Comparison of ENCODE assay signal across 20 mouse cellular contexts in the genomic region with DNA sequence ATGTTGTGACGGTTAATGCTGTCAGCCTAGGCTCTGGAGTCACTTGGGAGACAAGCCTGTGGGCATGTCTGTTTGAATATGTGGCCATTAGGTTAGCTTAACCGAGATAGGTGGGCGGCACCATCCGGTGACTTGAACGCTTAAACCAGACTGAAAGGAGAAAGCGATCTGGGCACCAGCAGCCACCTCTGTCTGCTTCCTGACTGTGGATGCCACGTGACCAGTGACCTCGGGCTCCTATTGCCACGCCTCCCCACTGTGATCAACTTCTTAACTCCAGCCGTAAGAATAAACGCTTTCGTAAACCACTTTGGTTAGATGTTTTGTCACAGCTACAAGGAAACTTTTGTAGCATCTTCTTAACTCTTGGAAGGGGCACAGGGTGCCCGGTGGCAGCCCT.
DNase-seq lines count a peak whose midpoint lies in the region; ATAC-seq and TF ChIP-seq lines count a peak whose summit lies in the region.
"Had no signal": no experiment of that assay in that cellular context is flagged by ENCODE, and none has a peak within 500 bp of the region (broad histone marks: within the 10 kb centered on the region; RNA-seq: fewer than 3 reads in every experiment).

No protein-coding gene starts in this region.

- TF ChIP-seq POLR2A in heart, adult 2 months (IDR thresholded peaks at IDR 0.05; ENCODE audit: insufficient read depth, low read depth, low read length) = no peak
- no peak for TF ChIP-seq POLR2A in lung, adult 2 months (IDR thresholded peaks at IDR 0.05; ENCODE audit: borderline replicate concordance, extremely low read depth, low read depth, low read length)

- no peaks in the 10 kb centered on the region for H3K79me2 ChIP-seq in heart, adult 2 months (replicated peaks; ENCODE audit: control insufficient read depth, insufficient read depth, low read length)
- H3K79me2 ChIP-seq in C2C12 (ENCODE audit: control insufficient read depth, insufficient read depth) = no peaks in the 10 kb centered on the region

- no peak overlapping the region for H3K9ac ChIP-seq in heart, adult 2 months (ENCODE audit: low read depth, low read length)
- H3K9ac ChIP-seq: embryonic facial prominence, embryonic 15.5 days; heart, embryonic 15.5 days; hindbrain, embryonic 13.5 days had no signal

- H3K27me3 ChIP-seq in heart, embryonic 10.5 days (ENCODE audit: insufficient read depth, poor library complexity, severe bottlenecking) = peaks cover 39% of the 10 kb centered on the region; the same call in 1 of the 2 replicates
- no peaks in the 10 kb centered on the region for H3K27me3 ChIP-seq in heart, adult 2 months (ENCODE audit: control insufficient read depth, insufficient read depth, low read length)
- no peaks in the 10 kb centered on the region for H3K27me3 ChIP-seq in C2C12 (ENCODE audit: control insufficient read depth, insufficient read depth, insufficient read length)
- H3K27me3 ChIP-seq: embryonic facial prominence, embryonic 15.5 days had no signal

- no peak for TF ChIP-seq EP300 in heart, adult 2 months (IDR thresholded peaks at IDR 0.05; ENCODE audit: insufficient read depth, low read depth, low read length)

- ATAC-seq in activated CD4-positive, CD25-positive, alpha-beta regulatory T cell, adult 4 months = peak; percentile 54
- ATAC-seq in inflammation-experienced regulatory T-cells, adult 6 months = peak; percentile 68
- ATAC-seq: forebrain, embryonic 14.5 days; hindbrain, postnatal 0 days; intestine, embryonic 16.5 days had no signal

- H3K4me1 ChIP-seq in heart, embryonic 10.5 days = peaks cover 35% of the 10 kb centered on the region
- H3K4me1 ChIP-seq in heart, adult 2 months (ENCODE audit: control insufficient read depth, insufficient read depth, low read length) = 0 out of 2 replicates have a peak, but pooled peaks cover 2% of the 10 kb centered on the region
- H3K4me1 ChIP-seq in lung, adult 2 months (ENCODE audit: control insufficient read depth, insufficient read depth, low read length) = no peaks in the 10 kb centered on the region
- H3K4me1 ChIP-seq: heart, embryonic 15.5 days; hindbrain, embryonic 13.5 days had no signal

- H3K4me3 ChIP-seq in heart, embryonic 10.5 days = no peak overlapping the region
- H3K4me3 ChIP-seq in heart, adult 2 months = no peak overlapping the region
- H3K4me3 ChIP-seq in C2C12 (ENCODE audit: insufficient read depth, poor library complexity, severe bottlenecking) = no peak overlapping the region
- H3K4me3 ChIP-seq in lung, adult 2 months (replicated peaks; ENCODE audit: extremely low read depth, low read depth, low read length) = no peak overlapping the region
- H3K4me3 ChIP-seq: embryonic facial prominence, embryonic 15.5 days; erythroblast, embryonic 14.5 days; forebrain, embryonic 10.5 days; heart, embryonic 15.5 days; hindbrain, embryonic 13.5 days had no signal

- H3K36me3 ChIP-seq in heart, embryonic 10.5 days = no peaks in the 10 kb centered on the region
- no peaks in the 10 kb centered on the region for H3K36me3 ChIP-seq in heart, adult 2 months (ENCODE audit: control insufficient read depth, insufficient read depth, low read length)
- no peaks in the 10 kb centered on the region for H3K36me3 ChIP-seq in C2C12 (ENCODE audit: control insufficient read depth, insufficient read depth)
- H3K36me3 ChIP-seq: embryonic facial prominence, embryonic 15.5 days; forebrain, embryonic 10.5 days; G1E; heart, embryonic 15.5 days; hindbrain, embryonic 13.5 days had no signal

- peak overlapping the region; percentile 38; the same call in 1 of the 2 replicates for H3K27ac ChIP-seq in heart, embryonic 10.5 days
- H3K27ac ChIP-seq in heart, adult 2 months = no peak overlapping the region
- H3K27ac ChIP-seq: embryonic facial prominence, embryonic 15.5 days; forebrain, embryonic 10.5 days; heart, embryonic 15.5 days; hindbrain, embryonic 13.5 days; hindbrain, postnatal 0 days had no signal

- H3K9me3 ChIP-seq in heart, embryonic 10.5 days = no peaks in the 10 kb centered on the region
- H3K9me3 ChIP-seq: embryonic facial prominence, embryonic 15.5 days; forebrain, embryonic 10.5 days; G1E; heart, embryonic 15.5 days; hindbrain, embryonic 13.5 days had no signal

- intact Hi-C loops in heart, adult 2 months (cut with DNase I) = no loop called here

- no peak for DNase-seq in heart, embryonic 10.5 days (ENCODE audit: low spot score)
- no peak for DNase-seq in heart, adult 2 months
- DNase-seq in thymus, postnatal 36 days = no peak
- DNase-seq in lung, adult 2 months = no peak
- DNase-seq: adrenal gland, postnatal 25 days; cerebellum, adult 18-20 months; embryo, embryonic 11 days; heart, postnatal 14 days had no signal

- no peaks in the 10 kb centered on the region for H3K79me3 ChIP-seq in C2C12 (ENCODE audit: low read depth)

- WGBS in heart, embryonic 10.5 days = 84% methylated on average over 13 of the region's 13 CpGs
- 84% methylated on average over 13 of the region's 13 CpGs for WGBS in heart, adult 2 months
- 74% methylated on average over 13 of the region's 13 CpGs for whole genome bisulfite sequencing in lung, adult 2 months

- TF ChIP-seq CTCF in heart, adult 2 months (IDR thresholded peaks at IDR 0.05) = no peak
- no peak for TF ChIP-seq CTCF in C2C12 (IDR thresholded peaks at IDR 0.05; ENCODE audit: control insufficient read depth, insufficient read depth, insufficient read length)
- no peak for TF ChIP-seq CTCF in lung, adult 2 months (IDR thresholded peaks at IDR 0.05; ENCODE audit: insufficient read depth, low read length)

- no peak overlapping the region for H3ac ChIP-seq in C2C12 (ENCODE audit: control insufficient read depth, insufficient read length, low read depth)

TF ChIP-seq in C2C12, 6 proteins besides CTCF, POLR2A, EP300 and RAD21:
- TF ChIP-seq MYOG (IDR thresholded peaks at IDR 0.05; ENCODE audit: control insufficient read depth, extremely low read depth, insufficient read length) = no peak
- peak; percentile 51 for TF ChIP-seq USF1 (IDR thresholded peaks at IDR 0.05; ENCODE audit: low read depth)
